In genomic region chr8:105295895-105296573, GRCm38 (mm10) we compare ENCODE assay signal across 8 mouse cellular contexts. TPM values are rescaled to one million over a fixed set of nuclear protein-coding genes. Genes with fewer than 3 reads are reported as not detected.
DNase-seq lines count a peak whose midpoint lies in the region; ATAC-seq and TF ChIP-seq lines count a peak whose summit lies in the region.

TSS of gene Exoc3l (minus strand) at chr8:105296101.

- no peak for DNase-seq in MEL (ENCODE audit: low read depth, low spot score)
- DNase-seq in forebrain, postnatal 0 days = no peak
- peak; percentile 42 to 60 for DNase-seq in kidney, postnatal 36 days
- no peak for DNase-seq in layer of hippocampus, adult 8-10 months (ENCODE audit: low spot score in 2 of 2)
- DNase-seq in right cerebral cortex, postnatal 14 days = no peak

- no peak for TF ChIP-seq RAD21 in MEL (IDR thresholded peaks at IDR 0.05; ENCODE audit: low read depth, low read length)

- peaks cover 82% of the 10 kb centered on the region for H3K4me1 ChIP-seq in E14TG2a.4 (replicated peaks; ENCODE audit: low read depth, low read length)
- peaks cover 11 to 21% of the 10 kb centered on the region in 2 experiments for H3K4me1 ChIP-seq in MEL (ENCODE audit: control insufficient read depth in 1 of 2, insufficient read depth in 2 of 2, low read length in 2 of 2)
- H3K4me1 ChIP-seq in forebrain, postnatal 0 days (ENCODE audit: insufficient read depth) = peaks cover 11% of the 10 kb centered on the region; the same call in 1 of the 2 replicates
- H3K4me1 ChIP-seq in midbrain, embryonic 15.5 days = peaks cover 21% of the 10 kb centered on the region

- H3K4me3 ChIP-seq in E14TG2a.4 (replicated peaks; ENCODE audit: low read length) (peak within 1 kb of the TSS; percentile 100), MEL (ENCODE audit: control insufficient read depth in 1 of 2, insufficient read depth in 1 of 2, low read depth in 2 of 2, low read length in 2 of 2) (peak within 1 kb of the TSS; percentile 81 to 86)
- no peak within 1 kb of the TSS for H3K4me3 ChIP-seq in forebrain, postnatal 0 days (ENCODE audit: low read depth, low read length)
- peak within 1 kb of the TSS; percentile 100; the same call in 1 of the 2 replicates for H3K4me3 ChIP-seq in midbrain, embryonic 15.5 days

- peaks cover 14% of the 10 kb centered on the region for H3K27me3 ChIP-seq in E14TG2a.4 (ENCODE audit: insufficient read depth, low read length)
- H3K27me3 ChIP-seq in MEL (ENCODE audit: control insufficient read depth in 1 of 2, insufficient read depth in 2 of 2, low read length in 2 of 2) = no peaks in the 10 kb centered on the region
- H3K27me3 ChIP-seq in forebrain, postnatal 0 days (ENCODE audit: insufficient read depth, low read length) = no peaks in the 10 kb centered on the region
- no peaks in the 10 kb centered on the region for H3K27me3 ChIP-seq in midbrain, embryonic 15.5 days (replicated peaks)

- peaks cover 30% of the 10 kb centered on the region for H3K36me3 ChIP-seq in E14TG2a.4 (ENCODE audit: insufficient read depth, low read length)
- peaks cover 7 to 21% of the 10 kb centered on the region in 2 experiments for H3K36me3 ChIP-seq in MEL (ENCODE audit: control insufficient read depth in 1 of 2, insufficient read depth in 2 of 2, low read length in 2 of 2)
- H3K36me3 ChIP-seq in forebrain, postnatal 0 days (ENCODE audit: insufficient read depth) = peaks cover 13% of the 10 kb centered on the region
- H3K36me3 ChIP-seq in midbrain, embryonic 15.5 days (replicated peaks) = peaks cover 12% of the 10 kb centered on the region

- H3K4me2 ChIP-seq in forebrain, postnatal 0 days (ENCODE audit: low read depth) = peak within 1 kb of the TSS; percentile 89; the same call in 1 of the 2 replicates
- peak within 1 kb of the TSS; percentile 99 for H3K4me2 ChIP-seq in midbrain, embryonic 15.5 days

- TF ChIP-seq POLR2A in MEL (IDR thresholded peaks at IDR 0.05; ENCODE audit: control insufficient read depth in 1 of 2, insufficient read depth in 1 of 2, low read depth in 1 of 2, low read length in 2 of 2, poor library complexity in 1 of 2) = no peak

- 76% methylated on average over 11 of the region's 11 CpGs for WGBS in forebrain, postnatal 0 days
- WGBS in midbrain, embryonic 15.5 days = 71% methylated on average over 11 of the region's 11 CpGs

- no peaks in the 10 kb centered on the region for H3K9me3 ChIP-seq in E14TG2a.4 (ENCODE audit: low read length)
- no peaks in the 10 kb centered on the region for H3K9me3 ChIP-seq in MEL (replicated peaks; ENCODE audit: insufficient read depth, low read length)
- no peaks in the 10 kb centered on the region for H3K9me3 ChIP-seq in forebrain, postnatal 0 days (ENCODE audit: low read length)
- H3K9me3 ChIP-seq in midbrain, embryonic 15.5 days = no peaks in the 10 kb centered on the region

- H3K27ac ChIP-seq in MEL (ENCODE audit: control insufficient read depth, low read depth, low read length) = peak within 1 kb of the TSS; percentile 69; the same call in 1 of the 2 replicates
- no peak within 1 kb of the TSS for H3K27ac ChIP-seq in forebrain, postnatal 0 days (ENCODE audit: low read depth, low read length)
- H3K27ac ChIP-seq in midbrain, embryonic 15.5 days = 0 out of 2 replicates have a peak within 1 kb of the TSS, but pooled peaks have one; percentile 54

- H3K9ac ChIP-seq in MEL (ENCODE audit: control insufficient read depth, low read depth, low read length, poor library complexity, severe bottlenecking) = peak within 1 kb of the TSS; percentile 78
- no peak within 1 kb of the TSS; the same call in 1 of the 2 replicates for H3K9ac ChIP-seq in forebrain, postnatal 0 days
- no peak within 1 kb of the TSS; the same call in 1 of the 2 replicates for H3K9ac ChIP-seq in midbrain, embryonic 15.5 days

- ATAC-seq in forebrain, postnatal 0 days = no peak
- no peak for ATAC-seq in midbrain, embryonic 15.5 days (replicated peaks)
- ATAC-seq in frontal cortex, adult (ENCODE audit: low TSS enrichment) = no peak

- peaks cover 32% of the 10 kb centered on the region for H3K79me2 ChIP-seq in MEL (ENCODE audit: control insufficient read depth, insufficient read depth, low read length, poor library complexity)

- TF ChIP-seq CTCF in E14TG2a.4 (conservative IDR thresholded peaks at IDR 0.05; ENCODE audit: low read length) (no peak), MEL (IDR thresholded peaks at IDR 0.05 in 2 of 3, conservative IDR thresholded peaks at IDR 0.05 in 1 of 3; ENCODE audit: control insufficient read depth in 1 of 3, insufficient read depth in 1 of 3, low read depth in 2 of 3, low read length in 3 of 3, poor library complexity in 1 of 3, severe bottlenecking in 1 of 3) (no peak)
- no peak for TF ChIP-seq CTCF in forebrain, postnatal 0 days (IDR thresholded peaks at IDR 0.05; ENCODE audit: low read depth)

- no peak for TF ChIP-seq EP300 in MEL (IDR thresholded peaks at IDR 0.05; ENCODE audit: low read depth in 1 of 2, low read length in 2 of 2)

TF ChIP-seq in MEL, 35 proteins besides CTCF, POLR2A, EP300 and RAD21:
- no peak for TF ChIP-seq ZMIZ1 (IDR thresholded peaks at IDR 0.05; ENCODE audit: low read depth, low read length)
- TF ChIP-seq POLR2AphosphoS2 (IDR thresholded peaks at IDR 0.05; ENCODE audit: low read length) = no peak
- TF ChIP-seq MXI1 (IDR thresholded peaks at IDR 0.05; ENCODE audit: low read depth, low read length) = no peak
- TF ChIP-seq TCF12 (IDR thresholded peaks at IDR 0.05; ENCODE audit: low read depth, low read length) = no peak
- no peak for TF ChIP-seq E2F4 (IDR thresholded peaks at IDR 0.05; ENCODE audit: borderline replicate concordance, low read depth, low read length)

RNA-seq across cellular contexts. Expression of gene Exoc3l, which starts in this region (rescaled TPM):
- 0.56 and 0.69 TPM in 2 replicates for total RNA-seq in MEL (2012; rRNA removed)
- polyA plus RNA-seq in MEL (2012; ENCODE audit: insufficient read depth in 1 of 2, insufficient read length in 2 of 2, low read depth in 1 of 2, low replicate concordance in 2 of 2, missing spikeins in 1 of 2) = 1 to 10 TPM in 1 of 2 experiments, not detected in 1; 2.0 TPM
- 1.8 and 2.7 TPM in 2 replicates for total RNA-seq in forebrain, postnatal 0 days (2014; rRNA removed)
- 7.0 and 7.5 TPM in 2 replicates for polyA plus RNA-seq in forebrain, postnatal 0 days (2015; fragmentation: Nextera tagmentation; extraction: Ambion mirVana)
- polyA plus RNA-seq in midbrain, embryonic 15.5 days (2015; fragmentation: Nextera tagmentation; extraction: Ambion mirVana) = 11.8 and 12.7 TPM in 2 replicates
- total RNA-seq in layer of hippocampus, adult 8-10 months (2022) = 1 to 10 TPM in 2 of 4 experiments, under 1 TPM in 2; 0.89 to 2.1 (median 1.0) TPM

Comparison
In these comparisons a context has a peak if more than half of its experiments do, and no peak if none do; other contexts are left out.
1. DNase-seq: peak in kidney, postnatal 36 days (2 of 2); none in MEL (single experiment), forebrain, postnatal 0 days (single experiment), layer of hippocampus, adult 8-10 months (0 of 2) and right cerebral cortex, postnatal 14 days (single experiment).